Mouse (Mus musculus): ENCODE data around the gene Cpped1. TPM values are rescaled to one million over a fixed set of nuclear protein-coding genes. Genes with fewer than 3 reads are reported as not detected.

The Cpped1 gene
- polyA plus RNA-seq, 1 experiment: 10.9 TPM

- H3K4me1 ChIP-seq (replicated peaks; ENCODE audit: control insufficient read depth, insufficient read depth, low read length): no peaks in the 10 kb centered on the region
Measured at GRCm38 (mm10) chr16:11852716-11853605, 56.3 kb downstream of the Cpped1 start.

GRCm38 (mm10) chr16:11848990-11849658 lies 60.1 kb downstream of the Cpped1 start:
- H3K27ac ChIP-seq (ENCODE audit: control insufficient read depth, insufficient read depth, low read length): no peak overlapping the region
- H3K4me3 ChIP-seq (ENCODE audit: control insufficient read depth, insufficient read depth, low read length): no peak overlapping the region
- 79% methylated on average over 5 of the region's 5 CpGs for WGBS
- no peak for TF ChIP-seq CTCF (IDR thresholded peaks at IDR 0.05; ENCODE audit: borderline replicate concordance, control insufficient read depth, extremely low read depth, insufficient read depth, low read length, poor library complexity)
- TF ChIP-seq POLR2A (IDR thresholded peaks at IDR 0.05; ENCODE audit: control insufficient read depth, extremely low read depth, insufficient read depth, low read length, poor library complexity): no peak
- no peak for DNase-seq
- H3K27me3 ChIP-seq (ENCODE audit: control insufficient read depth, insufficient read depth, low read length): no peaks in the 10 kb centered on the region
- H3K4me1 ChIP-seq (replicated peaks; ENCODE audit: control insufficient read depth, insufficient read depth, low read length): no peaks in the 10 kb centered on the region
- H3K36me3 ChIP-seq (ENCODE audit: control insufficient read depth, insufficient read depth, low read length): no peaks in the 10 kb centered on the region

More at GRCm38 (mm10) chr16:11852716-11853605, 56.3 kb downstream of the Cpped1 start:
- TF ChIP-seq POLR2A (IDR thresholded peaks at IDR 0.05; ENCODE audit: control insufficient read depth, extremely low read depth, insufficient read depth, low read length, poor library complexity) (no peak), CTCF (IDR thresholded peaks at IDR 0.05; ENCODE audit: borderline replicate concordance, control insufficient read depth, extremely low read depth, insufficient read depth, low read length, poor library complexity) (no peak)
- Histone ChIP-seq H3K27me3 (ENCODE audit: control insufficient read depth, insufficient read depth, low read length) (no peaks in the 10 kb centered on the region), H3K27ac (ENCODE audit: control insufficient read depth, insufficient read depth, low read length) (no peak overlapping the region), H3K36me3 (ENCODE audit: control insufficient read depth, insufficient read depth, low read length) (no peaks in the 10 kb centered on the region), H3K4me3 (ENCODE audit: control insufficient read depth, insufficient read depth, low read length) (no peak overlapping the region)
- WGBS: 97% methylated on average over 8 of the region's 8 CpGs
- no peak for DNase-seq

- Histone ChIP-seq H3K4me1 (replicated peaks; ENCODE audit: control insufficient read depth, insufficient read depth, low read length) (no peaks in the 10 kb centered on the region), H3K27me3 (ENCODE audit: control insufficient read depth, insufficient read depth, low read length) (no peaks in the 10 kb centered on the region), H3K27ac (ENCODE audit: control insufficient read depth, insufficient read depth, low read length) (no peak overlapping the region), H3K36me3 (ENCODE audit: control insufficient read depth, insufficient read depth, low read length) (no peaks in the 10 kb centered on the region), H3K4me3 (ENCODE audit: control insufficient read depth, insufficient read depth, low read length) (no peak overlapping the region)
- TF ChIP-seq CTCF (IDR thresholded peaks at IDR 0.05; ENCODE audit: borderline replicate concordance, control insufficient read depth, extremely low read depth, insufficient read depth, low read length, poor library complexity): no peak
- TF ChIP-seq POLR2A (IDR thresholded peaks at IDR 0.05; ENCODE audit: control insufficient read depth, extremely low read depth, insufficient read depth, low read length, poor library complexity): no peak
- WGBS: 95% methylated on average over 5 of the region's 5 CpGs
- no peak for DNase-seq
Measured at GRCm38 (mm10) chr16:11845309-11845708, 63.9 kb downstream of the Cpped1 start.

- no peaks in the 10 kb centered on the region for H3K36me3 ChIP-seq (ENCODE audit: control insufficient read depth, insufficient read depth, low read length)
- no peaks in the 10 kb centered on the region for H3K4me1 ChIP-seq (replicated peaks; ENCODE audit: control insufficient read depth, insufficient read depth, low read length)
- no peak overlapping the region for H3K27ac ChIP-seq (ENCODE audit: control insufficient read depth, insufficient read depth, low read length)
- TF ChIP-seq POLR2A (IDR thresholded peaks at IDR 0.05; ENCODE audit: control insufficient read depth, extremely low read depth, insufficient read depth, low read length, poor library complexity) (no peak), CTCF (IDR thresholded peaks at IDR 0.05; ENCODE audit: borderline replicate concordance, control insufficient read depth, extremely low read depth, insufficient read depth, low read length, poor library complexity) (no peak)
- no peak overlapping the region for H3K4me3 ChIP-seq (ENCODE audit: control insufficient read depth, insufficient read depth, low read length)
- DNase-seq: no peak
- 82% methylated on average over 2 of the region's 2 CpGs for WGBS
- H3K27me3 ChIP-seq (ENCODE audit: control insufficient read depth, insufficient read depth, low read length): no peaks in the 10 kb centered on the region
Measured at GRCm38 (mm10) chr16:11843441-11843840, 65.8 kb downstream of the Cpped1 start.

GRCm38 (mm10) chr16:11833474-11833873 lies 75.8 kb downstream of the Cpped1 start:
- 96% methylated on average over 1 of the region's 1 CpGs for WGBS
- no peaks in the 10 kb centered on the region for H3K4me1 ChIP-seq (replicated peaks; ENCODE audit: control insufficient read depth, insufficient read depth, low read length)
- H3K27me3 ChIP-seq (ENCODE audit: control insufficient read depth, insufficient read depth, low read length): no peaks in the 10 kb centered on the region
- H3K27ac ChIP-seq (ENCODE audit: control insufficient read depth, insufficient read depth, low read length): no peak overlapping the region
- no peak overlapping the region for H3K4me3 ChIP-seq (ENCODE audit: control insufficient read depth, insufficient read depth, low read length)
- H3K36me3 ChIP-seq (ENCODE audit: control insufficient read depth, insufficient read depth, low read length): no peaks in the 10 kb centered on the region
- DNase-seq: no peak
- TF ChIP-seq CTCF (IDR thresholded peaks at IDR 0.05; ENCODE audit: borderline replicate concordance, control insufficient read depth, extremely low read depth, insufficient read depth, low read length, poor library complexity) (no peak), POLR2A (IDR thresholded peaks at IDR 0.05; ENCODE audit: control insufficient read depth, extremely low read depth, insufficient read depth, low read length, poor library complexity) (no peak)

- no peak overlapping the region for H3K27ac ChIP-seq (ENCODE audit: control insufficient read depth, insufficient read depth, low read length)
- no peaks in the 10 kb centered on the region for H3K36me3 ChIP-seq (ENCODE audit: control insufficient read depth, insufficient read depth, low read length)
- no peak overlapping the region for H3K4me3 ChIP-seq (ENCODE audit: control insufficient read depth, insufficient read depth, low read length)
- H3K4me1 ChIP-seq (replicated peaks; ENCODE audit: control insufficient read depth, insufficient read depth, low read length): no peaks in the 10 kb centered on the region
- no peaks in the 10 kb centered on the region for H3K27me3 ChIP-seq (ENCODE audit: control insufficient read depth, insufficient read depth, low read length)
- TF ChIP-seq CTCF (IDR thresholded peaks at IDR 0.05; ENCODE audit: borderline replicate concordance, control insufficient read depth, extremely low read depth, insufficient read depth, low read length, poor library complexity) (no peak), POLR2A (IDR thresholded peaks at IDR 0.05; ENCODE audit: control insufficient read depth, extremely low read depth, insufficient read depth, low read length, poor library complexity) (no peak)
- 100% methylated on average over 1 of the region's 1 CpGs for WGBS
- DNase-seq: no peak
Measured at GRCm38 (mm10) chr16:11828816-11829215, 80.4 kb downstream of the Cpped1 start.
